Mouse (Mus musculus): Measurements from ENCODE around the gene Slc50a1. TPM values are rescaled to one million over a fixed set of nuclear protein-coding genes. Genes with fewer than 3 reads are reported as not detected.

The Slc50a1 gene
- polyA plus RNA-seq, 1 experiment from 2014 or later: 86.5 TPM

DNA sequence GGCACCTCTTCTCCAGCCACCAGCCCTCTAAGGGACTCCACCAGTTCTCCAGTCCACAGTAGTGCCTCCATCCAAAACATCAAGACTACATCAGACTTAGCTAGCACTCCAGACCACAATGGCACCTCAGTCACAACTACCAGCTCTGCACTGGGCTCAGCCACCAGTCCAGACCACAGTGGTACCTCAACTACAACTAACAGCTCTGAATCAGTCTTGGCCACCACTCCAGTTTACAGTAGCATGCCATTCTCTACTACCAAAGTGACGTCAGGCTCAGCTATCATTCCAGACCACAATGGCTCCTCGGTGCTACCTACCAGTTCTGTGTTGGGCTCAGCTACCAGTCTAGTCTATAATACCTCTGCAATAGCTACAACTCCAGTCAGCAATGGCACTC, 39.8 kb downstream of the Slc50a1 start:
- Histone ChIP-seq H3K9ac (replicated peaks; ENCODE audit: low read depth, low read length) (no peak overlapping the region), H3K27me3 (ENCODE audit: control insufficient read depth, insufficient read depth, low read length) (no peaks in the 10 kb centered on the region), H3K4me1 (ENCODE audit: control insufficient read depth, insufficient read depth, low read length) (peaks cover 19% of the 10 kb centered on the region), H3K9me3 (ENCODE audit: control insufficient read depth, low read depth, low read length) (no peaks in the 10 kb centered on the region), H3K36me3 (ENCODE audit: control insufficient read depth, insufficient read depth, low read length) (no peaks in the 10 kb centered on the region), H3K4me3 (ENCODE audit: low read depth, low read length) (no peak overlapping the region), H3K4me2 (replicated peaks; ENCODE audit: low read depth, low read length) (peak overlapping the region; percentile 25; the same call in 1 of the 2 replicates), H3K27ac (ENCODE audit: low read length) (no peak overlapping the region)
- 81% methylated on average over 2 of the region's 2 CpGs for WGBS
- no peak for ATAC-seq (ENCODE audit: insufficient number of reproducible peaks, insufficient read depth, low FRiP score, low read depth)

GRCm38 (mm10) chr3:89229276-89229675, 41.1 kb downstream of the Slc50a1 start:
- ATAC-seq (ENCODE audit: insufficient number of reproducible peaks, insufficient read depth, low FRiP score, low read depth): no peak
- Histone ChIP-seq H3K4me1 (ENCODE audit: control insufficient read depth, insufficient read depth, low read length) (peaks cover 19% of the 10 kb centered on the region), H3K36me3 (ENCODE audit: control insufficient read depth, insufficient read depth, low read length) (no peaks in the 10 kb centered on the region), H3K9ac (replicated peaks; ENCODE audit: low read depth, low read length) (no peak overlapping the region), H3K27me3 (ENCODE audit: control insufficient read depth, insufficient read depth, low read length) (no peaks in the 10 kb centered on the region), H3K27ac (ENCODE audit: low read length) (peak overlapping the region; percentile 77; the same call in 1 of the 2 replicates), H3K9me3 (ENCODE audit: control insufficient read depth, low read depth, low read length) (no peaks in the 10 kb centered on the region), H3K4me2 (replicated peaks; ENCODE audit: low read depth, low read length) (peak overlapping the region; percentile 86), H3K4me3 (ENCODE audit: low read depth, low read length) (peak overlapping the region; percentile 35; the same call in 1 of the 2 replicates)
- WGBS: 46% methylated on average over 4 of the region's 4 CpGs

DNA sequence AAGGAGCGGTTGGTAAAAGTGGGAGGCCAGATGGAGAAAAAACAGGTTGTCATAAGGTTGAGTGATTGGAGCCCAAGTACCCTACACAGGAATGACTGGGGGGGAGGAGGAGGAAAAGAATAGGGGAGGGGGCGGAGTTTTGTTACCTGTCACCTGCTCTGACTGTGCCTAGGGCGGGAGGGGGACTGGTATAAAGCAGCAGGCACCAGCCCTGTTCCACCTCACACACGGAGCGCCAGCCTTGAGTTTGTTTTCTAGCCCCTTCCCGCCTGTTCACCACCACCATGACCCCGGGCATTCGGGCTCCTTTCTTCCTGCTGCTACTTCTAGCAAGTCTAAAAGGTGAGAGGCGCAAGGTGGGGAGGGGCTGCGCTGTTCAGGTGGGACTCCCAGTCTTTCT, 41.5 kb downstream of the Slc50a1 start, which contains the start of gene Muc1:
TSS of gene Muc1 (plus strand) at position 222 of the 400 bp plus-strand sequence.
- Histone ChIP-seq H3K27ac (ENCODE audit: low read length) (peak within 1 kb of the TSS; percentile 77; the same call in 1 of the 2 replicates), H3K27me3 (ENCODE audit: control insufficient read depth, insufficient read depth, low read length) (no peaks in the 10 kb centered on the region), H3K9ac (replicated peaks; ENCODE audit: low read depth, low read length) (no peak within 1 kb of the TSS; the same call in 1 of the 2 replicates), H3K36me3 (ENCODE audit: control insufficient read depth, insufficient read depth, low read length) (no peaks in the 10 kb centered on the region), H3K4me3 (ENCODE audit: low read depth, low read length) (peak within 1 kb of the TSS; percentile 35), H3K9me3 (ENCODE audit: control insufficient read depth, low read depth, low read length) (no peaks in the 10 kb centered on the region), H3K4me2 (replicated peaks; ENCODE audit: low read depth, low read length) (peak within 1 kb of the TSS; percentile 86), H3K4me1 (ENCODE audit: control insufficient read depth, insufficient read depth, low read length) (peaks cover 19% of the 10 kb centered on the region)
- WGBS: 20% methylated on average over 10 of the region's 10 CpGs
- ATAC-seq (ENCODE audit: insufficient number of reproducible peaks, insufficient read depth, low FRiP score, low read depth): peak; percentile 30; the same call in 1 of the 2 replicates

GRCm38 (mm10) chr3:89228180-89228549, 42.2 kb downstream of the Slc50a1 start:
- 1% methylated on average over 20 of the region's 20 CpGs for WGBS
- no peak overlapping the region; the same call in 1 of the 2 replicates for H3K9ac ChIP-seq (replicated peaks; ENCODE audit: low read depth, low read length)
- ATAC-seq (ENCODE audit: insufficient number of reproducible peaks, insufficient read depth, low FRiP score, low read depth): no peak

DNA sequence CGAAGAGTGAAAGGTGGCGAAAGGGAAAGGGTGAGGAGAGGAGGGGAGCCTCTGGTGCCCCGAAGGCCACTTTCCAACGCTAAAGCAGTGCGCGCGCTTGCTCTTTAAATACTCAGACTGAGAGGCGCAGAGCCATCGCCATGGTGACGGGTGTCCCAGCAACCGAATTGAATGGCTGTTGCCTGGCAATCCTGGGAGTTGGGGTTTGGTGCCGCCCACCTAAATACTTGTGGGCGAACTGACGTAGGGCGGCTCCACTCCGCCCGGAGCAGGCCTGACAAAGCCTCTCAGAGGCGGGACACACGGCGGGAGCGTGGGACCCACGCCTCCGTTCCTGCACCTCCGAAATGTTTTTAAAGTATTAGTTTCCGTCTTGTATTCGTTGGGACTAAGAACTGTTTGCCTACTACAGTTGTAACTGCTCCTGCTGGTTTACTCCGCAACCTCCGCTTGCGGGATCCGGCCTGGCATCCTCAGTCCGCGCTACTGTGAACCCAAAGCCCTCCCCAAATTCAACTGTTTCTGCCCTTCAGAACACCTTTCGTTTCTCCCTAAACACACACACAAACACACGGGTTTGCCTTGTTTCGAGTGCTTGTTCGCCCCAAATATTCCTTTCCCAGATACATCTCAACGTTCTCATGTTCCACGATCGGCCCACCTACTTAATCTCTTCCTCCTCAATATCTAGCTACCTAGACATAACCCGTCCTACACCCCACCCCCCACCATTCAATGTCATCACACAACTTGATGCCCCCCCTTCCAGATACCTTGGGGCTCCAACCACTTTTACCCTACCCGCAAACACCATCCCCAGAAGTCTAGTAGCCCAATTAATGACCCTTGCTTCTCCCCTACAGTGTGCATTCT, 42.8 kb downstream of the Slc50a1 start:
- Histone ChIP-seq H3K4me1 (ENCODE audit: control insufficient read depth, insufficient read depth, low read length) (peaks cover 19% of the 10 kb centered on the region), H3K27me3 (ENCODE audit: control insufficient read depth, insufficient read depth, low read length) (no peaks in the 10 kb centered on the region), H3K9me3 (ENCODE audit: control insufficient read depth, low read depth, low read length) (no peaks in the 10 kb centered on the region), H3K4me2 (replicated peaks; ENCODE audit: low read depth, low read length) (peak overlapping the region; percentile 86), H3K4me3 (ENCODE audit: low read depth, low read length) (peak overlapping the region; percentile 35), H3K36me3 (ENCODE audit: control insufficient read depth, insufficient read depth, low read length) (no peaks in the 10 kb centered on the region), H3K27ac (ENCODE audit: low read length) (peak overlapping the region; percentile 77; the same call in 1 of the 2 replicates), H3K9ac (replicated peaks; ENCODE audit: low read depth, low read length) (peak overlapping the region; percentile 30; the same call in 1 of the 2 replicates)
- 4% methylated on average over 41 of the region's 41 CpGs for WGBS
- ATAC-seq (ENCODE audit: insufficient number of reproducible peaks, insufficient read depth, low FRiP score, low read depth): peak; percentile 79

More at GRCm38 (mm10) chr3:89228180-89228549, 42.2 kb downstream of the Slc50a1 start:
- Histone ChIP-seq H3K4me1 (ENCODE audit: control insufficient read depth, insufficient read depth, low read length) (peaks cover 19% of the 10 kb centered on the region), H3K27me3 (ENCODE audit: control insufficient read depth, insufficient read depth, low read length) (no peaks in the 10 kb centered on the region), H3K27ac (ENCODE audit: low read length) (peak overlapping the region; percentile 77; the same call in 1 of the 2 replicates), H3K4me2 (replicated peaks; ENCODE audit: low read depth, low read length) (peak overlapping the region; percentile 86), H3K9me3 (ENCODE audit: control insufficient read depth, low read depth, low read length) (no peaks in the 10 kb centered on the region), H3K4me3 (ENCODE audit: low read depth, low read length) (peak overlapping the region; percentile 35), H3K36me3 (ENCODE audit: control insufficient read depth, insufficient read depth, low read length) (no peaks in the 10 kb centered on the region)

DNA sequence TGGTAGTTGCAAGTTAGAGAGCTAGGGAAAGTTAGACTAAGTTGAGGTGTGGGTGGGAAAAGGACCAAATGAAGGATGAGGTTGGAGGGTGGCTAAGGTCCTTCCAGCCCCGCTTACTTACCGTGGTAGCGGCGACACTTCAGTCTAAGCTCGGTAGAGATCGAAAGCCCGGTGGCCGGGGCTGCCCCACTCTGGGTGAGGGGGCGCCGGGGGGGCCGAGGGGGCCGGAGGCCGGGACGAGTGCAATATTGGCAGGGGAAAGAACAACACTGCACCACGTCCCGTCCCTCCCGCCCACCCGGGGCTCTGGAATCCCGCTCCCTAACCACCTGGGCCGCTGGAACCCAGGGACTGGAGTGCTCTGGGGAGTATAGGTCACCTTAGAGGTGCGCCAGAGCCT, 43.5 kb downstream of the Slc50a1 start, which contains the start of gene Mtx1:
TSS of gene Mtx1 (minus strand) at position 189 of the 400 bp plus-strand sequence.
- Histone ChIP-seq H3K9ac (replicated peaks; ENCODE audit: low read depth, low read length) (peak within 1 kb of the TSS; percentile 30; the same call in 1 of the 2 replicates), H3K4me2 (replicated peaks; ENCODE audit: low read depth, low read length) (peak within 1 kb of the TSS; percentile 86), H3K9me3 (ENCODE audit: control insufficient read depth, low read depth, low read length) (no peaks in the 10 kb centered on the region), H3K4me3 (ENCODE audit: low read depth, low read length) (peak within 1 kb of the TSS; percentile 35), H3K27me3 (ENCODE audit: control insufficient read depth, insufficient read depth, low read length) (no peaks in the 10 kb centered on the region), H3K4me1 (ENCODE audit: control insufficient read depth, insufficient read depth, low read length) (peaks cover 19% of the 10 kb centered on the region), H3K27ac (ENCODE audit: low read length) (peak within 1 kb of the TSS; percentile 77; the same call in 1 of the 2 replicates), H3K36me3 (ENCODE audit: control insufficient read depth, insufficient read depth, low read length) (no peaks in the 10 kb centered on the region)
- ATAC-seq (ENCODE audit: insufficient number of reproducible peaks, insufficient read depth, low FRiP score, low read depth): no peak; the same call in 1 of the 2 replicates
- 3% methylated on average over 21 of the region's 21 CpGs for whole genome bisulfite sequencing

DNA sequence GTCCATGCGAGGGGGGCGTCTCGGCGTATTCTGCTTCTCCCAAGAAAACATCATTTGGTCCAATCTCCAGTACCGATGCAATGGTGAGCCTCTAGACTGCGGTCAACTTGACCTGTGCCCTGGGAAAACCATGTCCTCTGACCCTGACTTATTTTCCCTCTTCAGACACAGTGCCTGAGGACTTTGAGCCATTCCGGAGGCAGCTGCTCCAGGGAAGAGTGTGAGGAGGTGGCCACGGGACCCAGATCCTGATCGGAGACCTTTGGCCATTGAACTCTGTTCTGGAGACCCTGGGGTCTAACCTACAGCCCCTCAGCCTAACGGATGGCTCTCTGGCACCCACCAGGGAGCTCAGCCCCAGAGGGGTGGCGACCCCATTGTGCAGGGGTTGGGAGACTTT, 44.0 kb downstream of the Slc50a1 start:
- ATAC-seq (ENCODE audit: insufficient number of reproducible peaks, insufficient read depth, low FRiP score, low read depth): no peak
- 24% methylated on average over 11 of the region's 11 CpGs for WGBS
- no peaks in the 10 kb centered on the region for H3K9me3 ChIP-seq (ENCODE audit: control insufficient read depth, low read depth, low read length)
- H3K9ac ChIP-seq (replicated peaks; ENCODE audit: low read depth, low read length): peak overlapping the region; percentile 25; the same call in 1 of the 2 replicates
- H3K4me3 ChIP-seq (ENCODE audit: low read depth, low read length): peak overlapping the region; percentile 35
- no peaks in the 10 kb centered on the region for H3K36me3 ChIP-seq (ENCODE audit: control insufficient read depth, insufficient read depth, low read length)
- H3K27me3 ChIP-seq (ENCODE audit: control insufficient read depth, insufficient read depth, low read length): no peaks in the 10 kb centered on the region
- H3K4me1 ChIP-seq (ENCODE audit: control insufficient read depth, insufficient read depth, low read length): peaks cover 19% of the 10 kb centered on the region
- peak overlapping the region; percentile 86 for H3K4me2 ChIP-seq (replicated peaks; ENCODE audit: low read depth, low read length)
- H3K27ac ChIP-seq (ENCODE audit: low read length): no peak overlapping the region

GRCm38 (mm10) chr3:89225918-89226317, 44.5 kb downstream of the Slc50a1 start:
- Histone ChIP-seq H3K27me3 (ENCODE audit: control insufficient read depth, insufficient read depth, low read length) (no peaks in the 10 kb centered on the region), H3K9ac (replicated peaks; ENCODE audit: low read depth, low read length) (no peak overlapping the region)

More at GRCm38 (mm10) chr3:89225918-89226317, 44.5 kb downstream of the Slc50a1 start:
- H3K36me3 ChIP-seq (ENCODE audit: control insufficient read depth, insufficient read depth, low read length): no peaks in the 10 kb centered on the region
- H3K4me1 ChIP-seq (ENCODE audit: control insufficient read depth, insufficient read depth, low read length): peaks cover 19% of the 10 kb centered on the region
- H3K27ac ChIP-seq (ENCODE audit: low read length): no peak overlapping the region
- H3K9me3 ChIP-seq (ENCODE audit: control insufficient read depth, low read depth, low read length): no peaks in the 10 kb centered on the region
- no peak for ATAC-seq (ENCODE audit: insufficient number of reproducible peaks, insufficient read depth, low FRiP score, low read depth)
- H3K4me3 ChIP-seq (ENCODE audit: low read depth, low read length): 0 out of 2 replicates have a peak overlapping the region, but pooled peaks have one; percentile 35
- peak overlapping the region; percentile 86; the same call in 1 of the 2 replicates for H3K4me2 ChIP-seq (replicated peaks; ENCODE audit: low read depth, low read length)
- WGBS: 49% methylated on average over 4 of the region's 4 CpGs
